In the genomic region with DNA sequence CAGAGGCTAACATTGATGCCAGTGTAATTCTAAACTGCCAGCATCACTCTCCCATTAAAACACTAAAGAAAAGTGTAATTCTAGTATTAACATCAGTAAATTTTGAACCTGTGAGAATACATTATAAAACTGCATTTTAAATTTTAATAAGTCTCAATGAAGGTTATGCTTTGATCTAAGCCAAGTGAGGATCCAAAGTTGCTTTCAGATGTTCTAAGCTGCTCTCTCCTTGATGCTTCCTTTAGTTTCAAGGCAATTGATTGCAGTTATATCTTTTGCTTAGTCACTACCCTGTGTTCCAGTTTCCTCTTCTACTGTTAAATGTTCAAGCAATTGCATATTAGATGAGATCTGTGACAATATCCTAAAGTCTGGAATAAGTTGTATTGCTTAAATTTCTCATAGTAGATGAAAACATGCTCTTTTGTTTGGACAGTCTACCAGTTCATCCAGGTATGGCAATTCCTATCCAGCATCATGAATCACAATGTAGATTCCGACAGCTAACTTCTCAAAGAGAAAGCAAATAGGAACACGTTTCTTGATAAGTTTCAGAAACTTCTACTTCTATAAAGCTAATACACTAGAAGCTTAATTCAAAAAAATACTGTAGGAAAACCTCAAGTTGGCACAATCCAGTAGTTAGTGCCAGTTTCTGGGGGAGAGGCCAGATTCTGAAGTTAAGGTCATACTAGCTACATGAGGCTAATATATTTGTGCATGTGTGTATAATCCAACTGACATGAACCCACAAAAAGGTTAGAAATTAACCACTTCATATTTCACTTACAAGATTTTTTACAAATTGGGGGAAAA, we compare ENCODE assay signal across 8 mouse cellular contexts. TPM values are rescaled to one million over a fixed set of nuclear protein-coding genes. Genes with fewer than 3 reads are reported as not detected.
DNase-seq lines count a peak whose midpoint lies in the region; ATAC-seq and TF ChIP-seq lines count a peak whose summit lies in the region.

No protein-coding gene starts in this region.

- no peaks in the 10 kb centered on the region for H3K9me3 ChIP-seq in kidney, postnatal 0 days (replicated peaks; ENCODE audit: low read length)
- no peaks in the 10 kb centered on the region for H3K9me3 ChIP-seq in hindbrain, embryonic 12.5 days (replicated peaks)
- H3K9me3 ChIP-seq in midbrain, embryonic 15.5 days: no peaks in the 10 kb centered on the region

- ATAC-seq in kidney, postnatal 0 days (replicated peaks; ENCODE audit: low FRiP score, low read depth): no peak
- no peak for ATAC-seq in hindbrain, embryonic 12.5 days (ENCODE audit: low FRiP score)
- ATAC-seq in midbrain, embryonic 15.5 days (replicated peaks): no peak

- peak; percentile 58 for DNase-seq in kidney, postnatal 0 days (ENCODE audit: low spot score)
- no peak for DNase-seq in kidney, adult 11 months
- no peak for DNase-seq in adrenal gland, postnatal 10 days
- no peak for DNase-seq in frontal cortex, adult 2 months (ENCODE audit: extremely low spot score in 1 of 2, low spot score in 1 of 2)
- DNase-seq in c-Kit-positive CD71-positive TER-119-positive erythroid progenitor cells, embryonic 14.5 days (ENCODE audit: low spot score): no peak

- peaks cover 13% of the 10 kb centered on the region; the same call in 1 of the 2 replicates for H3K4me1 ChIP-seq in kidney, postnatal 0 days (replicated peaks; ENCODE audit: insufficient read depth, low read length)
- H3K4me1 ChIP-seq in bone marrow, adult 2 months (ENCODE audit: control insufficient read depth, insufficient read depth, low read length): no peaks in the 10 kb centered on the region; the same call in 1 of the 2 replicates
- H3K4me1 ChIP-seq in hindbrain, embryonic 12.5 days: peaks cover 34% of the 10 kb centered on the region
- H3K4me1 ChIP-seq in midbrain, embryonic 15.5 days: peaks cover 42% of the 10 kb centered on the region

- TF ChIP-seq CTCF in kidney, postnatal 0 days (IDR thresholded peaks at IDR 0.05; ENCODE audit: low read depth): no peak
- TF ChIP-seq CTCF in bone marrow, adult 2 months (IDR thresholded peaks at IDR 0.05; ENCODE audit: control insufficient read depth, insufficient read depth, low read length): no peak

- peak overlapping the region; percentile 64 for H3K4me2 ChIP-seq in kidney, postnatal 0 days (ENCODE audit: low read length)
- peak overlapping the region; percentile 81 for H3K4me2 ChIP-seq in hindbrain, embryonic 12.5 days (replicated peaks)
- H3K4me2 ChIP-seq in midbrain, embryonic 15.5 days: peak overlapping the region; percentile 75

- peak overlapping the region; percentile 47 for H3K9ac ChIP-seq in kidney, postnatal 0 days (ENCODE audit: low read depth, low read length)
- peak overlapping the region; percentile 71 for H3K9ac ChIP-seq in hindbrain, embryonic 12.5 days
- peak overlapping the region; percentile 65; the same call in 1 of the 2 replicates for H3K9ac ChIP-seq in midbrain, embryonic 15.5 days

- H3K36me3 ChIP-seq in kidney, postnatal 0 days (ENCODE audit: insufficient read depth, low read length): no peaks in the 10 kb centered on the region
- no peaks in the 10 kb centered on the region for H3K36me3 ChIP-seq in hindbrain, embryonic 12.5 days
- no peaks in the 10 kb centered on the region for H3K36me3 ChIP-seq in midbrain, embryonic 15.5 days (replicated peaks)

- no peak for TF ChIP-seq POLR2A in bone marrow, adult 2 months (IDR thresholded peaks at IDR 0.05; ENCODE audit: borderline replicate concordance, control insufficient read depth, low read depth, low read length)

- 19% methylated on average over 2 of the region's 2 CpGs for WGBS in kidney, postnatal 0 days
- WGBS in bone marrow, adult 2 months: 30% methylated on average over 2 of the region's 2 CpGs
- WGBS in hindbrain, embryonic 12.5 days: 44% methylated on average over 2 of the region's 2 CpGs
- WGBS in midbrain, embryonic 15.5 days: 39% methylated on average over 2 of the region's 2 CpGs

- H3K4me3 ChIP-seq in kidney, postnatal 0 days (replicated peaks; ENCODE audit: low read depth, low read length): peak overlapping the region; percentile 48
- H3K4me3 ChIP-seq in bone marrow, adult 2 months (replicated peaks; ENCODE audit: control insufficient read depth, low read depth, low read length): peak overlapping the region; percentile 54
- peak overlapping the region; percentile 45 for H3K4me3 ChIP-seq in hindbrain, embryonic 12.5 days
- peak overlapping the region; percentile 45 for H3K4me3 ChIP-seq in midbrain, embryonic 15.5 days

- no peaks in the 10 kb centered on the region for H3K27me3 ChIP-seq in kidney, postnatal 0 days (ENCODE audit: insufficient read depth, low read length)
- no peaks in the 10 kb centered on the region for H3K27me3 ChIP-seq in hindbrain, embryonic 12.5 days
- H3K27me3 ChIP-seq in midbrain, embryonic 15.5 days (replicated peaks): no peaks in the 10 kb centered on the region

- H3K27ac ChIP-seq in kidney, postnatal 0 days: peak overlapping the region; percentile 95
- H3K27ac ChIP-seq in bone marrow, adult 2 months (ENCODE audit: control insufficient read depth, insufficient read depth, low read depth, low read length, poor library complexity): no peak overlapping the region
- H3K27ac ChIP-seq in hindbrain, embryonic 12.5 days: peak overlapping the region; percentile 96
- peak overlapping the region; percentile 96 for H3K27ac ChIP-seq in midbrain, embryonic 15.5 days

RNA-seq across cellular contexts. Expression of a gene that starts 1.2 kb away (rescaled TPM):
- polyA plus RNA-seq in kidney, postnatal 0 days (2015; fragmentation: Nextera tagmentation; extraction: Ambion mirVana): 3.4 and 4.1 TPM in 2 replicates
- 65.5 and 109 TPM in 2 replicates for polyA plus RNA-seq in bone marrow, adult 2 months (2011; ENCODE audit: insufficient read depth, insufficient read length, low replicate concordance, missing spikeins)
- 4.8 and 7.1 TPM in 2 replicates for polyA plus RNA-seq in hindbrain, embryonic 12.5 days (2016; fragmentation: Nextera tagmentation; extraction: Ambion mirVana)
- polyA plus RNA-seq in midbrain, embryonic 15.5 days (2015; fragmentation: Nextera tagmentation; extraction: Ambion mirVana): 2.6 and 4.0 TPM in 2 replicates
- 100 to 1,000 TPM; 395 to 462 TPM for total RNA-seq in adrenal gland, postnatal 10 days (2021)
- 9.7 and 10.4 TPM in 2 replicates for polyA plus RNA-seq in frontal cortex, adult 2 months (2012; rRNA removed)

RNA-seq across cellular contexts. Expression of a gene that starts 1.4 kb away (rescaled TPM):
- 42.2 and 50.2 TPM in 2 replicates for polyA plus RNA-seq in kidney, postnatal 0 days (2015; fragmentation: Nextera tagmentation; extraction: Ambion mirVana)
- 12.5 and 23.9 TPM in 2 replicates for polyA plus RNA-seq in bone marrow, adult 2 months (2011; ENCODE audit: insufficient read depth, insufficient read length, low replicate concordance, missing spikeins)
- 67.4 and 81.6 TPM in 2 replicates for polyA plus RNA-seq in hindbrain, embryonic 12.5 days (2016; fragmentation: Nextera tagmentation; extraction: Ambion mirVana)
- 14.8 and 15.4 TPM in 2 replicates for polyA plus RNA-seq in midbrain, embryonic 15.5 days (2015; fragmentation: Nextera tagmentation; extraction: Ambion mirVana)
- 10 to 100 TPM; 54.9 to 55.0 TPM for total RNA-seq in adrenal gland, postnatal 10 days (2021)
- polyA plus RNA-seq in frontal cortex, adult 2 months (2012; rRNA removed): 0.56 and 1.7 TPM in 2 replicates

RNA-seq across cellular contexts. Expression of a gene that starts 1.6 kb away (rescaled TPM):
- polyA plus RNA-seq in kidney, postnatal 0 days (2015; fragmentation: Nextera tagmentation; extraction: Ambion mirVana): 3.4 TPM in 2 replicates
- polyA plus RNA-seq in bone marrow, adult 2 months (2011; ENCODE audit: insufficient read depth, insufficient read length, low replicate concordance, missing spikeins): 32.4 and 40.5 TPM in 2 replicates
- 4.4 and 7.2 TPM in 2 replicates for polyA plus RNA-seq in hindbrain, embryonic 12.5 days (2016; fragmentation: Nextera tagmentation; extraction: Ambion mirVana)
- 1.3 and 1.5 TPM in 2 replicates for polyA plus RNA-seq in midbrain, embryonic 15.5 days (2015; fragmentation: Nextera tagmentation; extraction: Ambion mirVana)
- total RNA-seq in adrenal gland, postnatal 10 days (2021): 100 to 1,000 TPM; 168 to 215 TPM
- 0.80 and 1.6 TPM in 2 replicates for polyA plus RNA-seq in frontal cortex, adult 2 months (2012; rRNA removed)

RNA-seq across cellular contexts. Expression of a gene that starts 1.8 kb away (rescaled TPM):
- 0.27 and 0.76 TPM in 2 replicates for polyA plus RNA-seq in kidney, postnatal 0 days (2015; fragmentation: Nextera tagmentation; extraction: Ambion mirVana)
- 2.6 and 4.3 TPM in 2 replicates for polyA plus RNA-seq in bone marrow, adult 2 months (2011; ENCODE audit: insufficient read depth, insufficient read length, low replicate concordance, missing spikeins)
- polyA plus RNA-seq in hindbrain, embryonic 12.5 days (2016; fragmentation: Nextera tagmentation; extraction: Ambion mirVana): 0.46 and 2.5 TPM in 2 replicates
- polyA plus RNA-seq in midbrain, embryonic 15.5 days (2015; fragmentation: Nextera tagmentation; extraction: Ambion mirVana): 1.6 TPM in 1 of 2 replicates, not detected in the other
- 10 to 100 TPM; 47.4 to 49.2 TPM for total RNA-seq in adrenal gland, postnatal 10 days (2021)
- polyA plus RNA-seq in frontal cortex, adult 2 months (2012; rRNA removed): 1.6 and 1.9 TPM in 2 replicates

RNA-seq across cellular contexts. Expression of a gene that starts 3.1 kb away (rescaled TPM):
- polyA plus RNA-seq in kidney, postnatal 0 days (2015; fragmentation: Nextera tagmentation; extraction: Ambion mirVana): 2.6 and 4.2 TPM in 2 replicates
- polyA plus RNA-seq in bone marrow, adult 2 months (2011; ENCODE audit: insufficient read depth, insufficient read length, low replicate concordance, missing spikeins): 7.1 and 11.3 TPM in 2 replicates
- polyA plus RNA-seq in hindbrain, embryonic 12.5 days (2016; fragmentation: Nextera tagmentation; extraction: Ambion mirVana): 2.2 and 4.8 TPM in 2 replicates
- 0.82 and 1.2 TPM in 2 replicates for polyA plus RNA-seq in midbrain, embryonic 15.5 days (2015; fragmentation: Nextera tagmentation; extraction: Ambion mirVana)
- 10 to 100 TPM; 38.0 to 43.5 TPM for total RNA-seq in adrenal gland, postnatal 10 days (2021)
- 2.8 and 3.4 TPM in 2 replicates for polyA plus RNA-seq in frontal cortex, adult 2 months (2012; rRNA removed)
